Mouse (Mus musculus): Measurements from ENCODE around the gene Lrrc56.

- TF ChIP-seq GATA1 (IDR thresholded peaks at IDR 0.05; ENCODE audit: borderline replicate concordance, low read length) (no peak), CTCF (IDR thresholded peaks at IDR 0.05; ENCODE audit: low read depth, low read length) (no peak)
Measured at GRCm38 (mm10) chr7:141214310-141214709, 20.4 kb downstream of the Lrrc56 start.
